Mouse (Mus musculus): ENCODE measurements around the gene Atl3.

Atl3 gene

GRCm38 (mm10) chr19:7500701-7501100 lies 6.9 kb downstream of the Atl3 start:
- DNase-seq (ENCODE audit: low spot score): no peak

- DNase-seq (ENCODE audit: low spot score): no peak
Observed at GRCm38 (mm10) chr19:7502432-7502831, 8.6 kb downstream of the Atl3 start.

DNA sequence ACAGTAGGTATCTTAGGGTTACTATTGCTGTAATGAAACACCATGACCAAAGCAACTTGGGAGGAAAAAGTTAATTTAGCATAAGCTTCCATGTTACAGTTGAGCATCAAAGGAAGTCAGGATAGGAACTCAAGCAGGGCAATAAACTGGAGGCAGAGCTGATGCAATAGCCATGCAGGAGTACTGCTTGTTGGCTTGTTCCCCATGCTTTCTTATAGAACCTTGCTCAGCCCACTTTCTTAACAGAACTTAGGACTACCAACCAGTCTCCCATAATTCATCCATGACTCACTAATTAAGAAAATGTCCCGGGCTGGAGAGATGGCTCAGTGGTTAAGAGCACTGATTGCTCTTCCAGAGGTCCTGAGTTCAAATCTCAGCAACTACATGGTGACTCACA lies 12.5 kb downstream of the Atl3 start:
- no peak for DNase-seq (ENCODE audit: low spot score)

- no peak for DNase-seq (ENCODE audit: low spot score)
Observed at GRCm38 (mm10) chr19:7508026-7508425, 14.2 kb downstream of the Atl3 start.

DNA sequence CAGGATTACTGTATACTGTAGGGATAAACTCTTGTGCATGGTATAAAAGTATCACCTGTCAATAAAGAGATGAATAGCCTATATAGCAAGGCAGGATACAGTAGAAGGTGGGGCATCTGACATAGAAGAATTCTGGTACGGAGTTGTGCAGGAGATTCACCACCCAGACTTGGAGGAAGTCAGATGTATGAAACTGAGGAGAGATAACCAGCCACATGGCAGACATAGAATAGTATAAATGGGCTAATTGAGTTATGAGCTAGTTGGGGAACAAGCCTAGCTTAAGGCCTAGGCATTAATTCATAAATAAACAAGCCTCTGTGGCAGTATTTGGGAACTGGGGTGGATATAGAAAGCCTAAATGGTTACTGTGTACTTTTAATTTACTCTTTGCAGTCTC lies 22.6 kb downstream of the Atl3 start:
- no peak for DNase-seq (ENCODE audit: low spot score)

DNA sequence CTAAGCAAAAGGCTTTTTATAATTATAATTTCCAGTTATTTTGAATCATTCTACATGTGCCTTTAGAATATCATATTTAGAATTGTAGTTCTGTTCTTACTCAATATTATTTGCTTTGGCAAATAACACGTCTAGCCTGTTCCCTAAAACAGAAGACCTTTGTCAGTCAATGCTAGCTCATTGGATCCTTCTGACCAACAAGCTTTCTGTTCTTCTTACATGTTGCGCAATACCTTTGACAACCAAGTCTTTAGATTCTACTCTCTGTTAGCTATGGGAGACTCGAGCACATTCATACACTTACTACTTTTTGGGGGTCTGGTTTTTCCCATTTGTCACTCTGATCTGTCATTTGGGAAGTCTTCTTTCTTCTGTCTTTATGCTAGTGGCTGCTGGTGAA lies 27.8 kb downstream of the Atl3 start:
- DNase-seq (ENCODE audit: low spot score): no peak

DNA sequence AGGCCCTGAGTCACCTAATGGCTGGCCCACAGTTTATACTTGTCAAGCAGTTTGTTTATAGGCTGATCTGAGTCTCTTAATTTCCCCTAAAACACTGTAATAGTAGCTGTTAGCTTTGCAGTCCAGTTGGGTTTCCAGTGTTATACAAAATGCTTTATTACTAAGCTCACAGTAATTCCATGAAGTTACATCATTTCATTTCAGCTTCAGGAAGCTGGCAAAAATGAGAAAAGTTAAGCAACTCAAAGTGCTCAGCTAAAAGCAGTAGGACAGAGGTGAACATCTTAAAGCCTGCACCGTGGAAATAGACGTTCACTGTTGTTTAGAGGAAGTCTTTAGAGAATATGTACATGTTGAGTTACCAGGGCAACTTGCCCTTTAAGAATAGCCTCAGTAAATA lies 29.0 kb downstream of the Atl3 start:
- DNase-seq (ENCODE audit: low spot score): no peak

- no peak for DNase-seq (ENCODE audit: low spot score)
Observed at GRCm38 (mm10) chr19:7523292-7523691, 29.5 kb downstream of the Atl3 start.

- DNase-seq (ENCODE audit: low spot score): no peak
Observed at GRCm38 (mm10) chr19:7523781-7524180, 29.9 kb downstream of the Atl3 start.

DNA sequence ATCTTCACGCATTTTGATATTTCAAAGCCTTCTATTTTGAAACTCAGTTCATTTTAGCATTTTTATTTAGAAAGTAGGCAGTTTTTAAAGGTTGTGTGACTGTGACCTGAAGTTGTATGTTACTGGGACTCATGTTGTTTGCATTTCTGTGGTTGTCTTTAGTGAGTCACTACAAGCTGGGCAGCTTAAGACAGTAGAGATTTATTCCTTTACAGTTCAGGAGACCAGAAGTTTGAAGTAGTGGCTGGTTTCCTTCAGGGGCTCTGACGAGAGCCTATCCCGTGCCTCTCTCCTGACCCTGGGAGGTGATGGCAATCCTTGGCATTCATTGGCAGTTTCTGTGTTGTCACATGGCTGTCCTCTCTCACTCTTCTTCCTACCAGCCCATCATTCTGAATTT lies 31.0 kb downstream of the Atl3 start:
- no peak for DNase-seq (ENCODE audit: low spot score)

DNA sequence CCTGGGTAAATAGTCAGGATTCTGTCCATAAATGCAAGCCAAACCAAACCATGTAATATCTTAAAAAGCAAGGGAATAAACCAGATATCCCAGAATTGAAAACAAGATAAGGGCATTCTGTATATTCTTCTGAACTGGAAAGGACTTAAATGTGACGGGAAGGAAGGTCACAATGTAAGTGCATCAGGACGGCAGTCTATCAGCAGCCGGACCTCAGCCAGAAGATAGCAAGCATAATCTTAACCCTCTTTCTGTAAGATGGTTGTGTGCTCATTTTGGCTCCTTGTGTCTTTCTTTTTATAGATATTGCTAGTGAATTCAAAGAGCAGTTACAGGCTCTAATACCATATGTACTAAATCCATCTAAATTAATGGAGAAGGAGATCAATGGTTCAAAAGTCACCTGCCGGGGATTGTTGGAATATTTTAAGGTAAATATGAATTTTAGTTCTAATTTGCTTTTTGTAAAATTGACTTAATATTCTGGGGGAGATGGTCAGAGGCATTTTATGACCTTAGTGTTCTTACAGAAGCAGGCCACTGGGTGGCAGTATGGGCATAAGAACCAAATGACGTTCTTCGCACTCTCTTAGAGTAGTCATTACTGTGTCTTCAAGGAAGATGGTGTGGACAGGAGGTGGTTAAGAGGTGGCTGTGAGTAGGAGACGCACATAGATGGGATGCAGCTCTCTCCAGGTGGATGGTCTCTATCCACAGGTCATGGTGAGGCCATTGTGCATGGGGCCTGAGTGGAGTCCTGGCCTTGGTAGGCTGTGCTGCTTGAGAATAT lies 35.0 kb downstream of the Atl3 start:
- DNase-seq (ENCODE audit: low spot score): peak; percentile 20

DNA sequence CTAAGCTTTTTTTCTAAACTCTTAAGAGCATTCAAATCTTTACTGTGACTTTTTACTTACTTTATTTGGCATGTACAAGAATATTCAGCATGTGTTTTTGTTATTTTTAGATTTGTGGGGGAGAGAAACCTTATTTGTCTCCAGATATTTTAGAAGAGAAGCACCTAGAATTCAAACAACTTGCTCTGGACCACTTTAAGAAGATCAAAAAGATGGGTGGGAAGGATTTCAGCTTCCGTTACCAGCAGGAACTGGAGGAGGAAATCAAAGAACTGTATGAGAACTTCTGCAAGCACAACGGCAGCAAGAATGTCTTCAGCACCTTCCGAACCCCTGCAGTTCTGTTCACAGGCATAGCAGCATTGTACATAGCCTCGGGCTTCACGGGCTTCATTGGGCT lies 38.1 kb downstream of the Atl3 start:
- no peak for DNase-seq (ENCODE audit: low spot score)

- DNase-seq (ENCODE audit: low spot score): no peak
Observed at GRCm38 (mm10) chr19:7533891-7534290, 40.1 kb downstream of the Atl3 start.

DNA sequence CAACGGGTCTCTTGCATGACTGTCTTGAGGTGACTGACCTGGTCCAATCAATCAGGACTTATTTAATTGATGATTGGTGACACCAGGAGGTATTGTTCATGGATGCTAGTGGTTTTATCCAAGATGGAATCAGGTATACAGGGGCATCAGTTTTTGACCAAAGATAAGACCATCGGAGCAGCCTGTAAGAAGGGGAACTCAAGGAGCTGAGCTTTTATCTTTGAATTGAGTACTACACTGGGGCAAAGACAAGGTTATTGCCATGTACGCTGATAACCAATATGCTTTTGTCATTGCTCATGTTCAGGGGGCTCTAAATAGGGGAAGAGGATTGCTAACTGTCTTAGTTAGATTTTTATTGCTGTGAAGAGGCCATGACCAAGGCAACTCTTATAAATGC lies 55.1 kb downstream of the Atl3 start:
- no peak for DNase-seq (ENCODE audit: low spot score)

GRCm38 (mm10) chr19:7551550-7552300 lies 57.9 kb downstream of the Atl3 start:
- no peak for DNase-seq (ENCODE audit: low spot score)

GRCm38 (mm10) chr19:7552301-7552673 lies 58.4 kb downstream of the Atl3 start:
- DNase-seq (ENCODE audit: low spot score): no peak

- DNase-seq (ENCODE audit: low spot score): no peak
Observed at GRCm38 (mm10) chr19:7553441-7553840, 59.6 kb downstream of the Atl3 start.

DNA sequence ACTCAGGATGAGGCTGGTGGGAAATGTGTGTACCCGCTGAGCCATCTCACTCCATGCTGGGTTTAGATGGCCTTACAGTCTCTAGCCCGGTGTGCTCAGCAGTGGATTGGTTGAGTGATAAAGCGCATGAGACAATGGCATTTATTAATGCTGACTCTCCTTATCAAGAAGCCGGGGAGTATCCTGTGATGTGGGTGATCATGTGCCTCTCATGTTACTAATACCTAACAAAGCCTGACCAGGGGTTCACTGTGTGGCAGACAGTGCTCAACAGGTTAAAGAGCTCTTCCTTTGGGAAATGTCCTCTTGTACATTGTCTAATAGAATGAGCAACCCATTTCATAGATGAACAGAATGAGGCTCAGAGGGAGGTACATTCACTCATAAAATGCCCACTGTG lies 61.0 kb downstream of the Atl3 start:
- no peak for DNase-seq (ENCODE audit: low spot score)

DNA sequence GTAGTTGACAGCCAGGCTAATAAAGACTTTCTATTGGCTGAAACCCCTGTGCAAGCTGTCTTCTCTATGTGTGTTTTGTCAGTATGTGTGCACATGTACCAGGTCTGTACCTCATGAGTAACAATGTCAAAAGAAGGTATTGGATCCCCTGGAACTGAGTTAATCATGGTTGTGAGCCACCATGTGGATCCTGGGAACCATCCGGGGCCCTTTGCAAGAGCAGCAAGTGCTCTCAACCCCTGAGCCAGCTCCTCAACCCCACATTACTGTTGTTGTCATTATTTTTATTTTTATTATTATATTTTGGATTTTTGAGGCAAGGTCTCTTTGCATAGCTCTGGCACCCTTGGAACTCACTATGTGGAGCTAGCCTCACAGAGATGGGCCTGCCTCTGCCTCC lies 62.8 kb downstream of the Atl3 start:
- no peak for DNase-seq (ENCODE audit: low spot score)

DNA sequence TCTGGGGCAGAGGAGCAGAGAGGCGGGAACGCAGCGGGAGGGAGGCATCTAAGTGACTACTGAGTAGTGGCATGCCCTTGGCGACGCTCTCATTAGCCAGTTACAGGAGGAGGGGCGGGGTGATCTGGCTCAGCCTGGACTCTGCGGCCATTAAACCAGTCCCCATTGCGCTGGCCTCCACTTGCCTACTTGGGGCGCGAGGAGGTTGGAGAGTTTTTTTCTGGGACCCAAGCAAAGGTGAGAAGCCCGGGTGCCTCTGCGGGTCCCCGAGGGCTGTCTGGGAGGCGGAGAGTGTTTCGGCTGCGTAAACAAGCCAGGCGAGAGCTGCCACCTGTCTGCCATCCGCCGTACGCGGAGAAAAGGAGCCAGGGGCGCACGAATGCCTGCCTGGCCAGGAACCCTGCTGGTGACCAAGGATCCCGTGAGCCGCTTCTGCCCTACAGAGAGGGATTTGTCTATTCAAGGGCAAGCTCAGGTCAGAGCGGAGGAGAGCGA lies 63.5 kb downstream of the Atl3 start, which contains the start of gene Pla2g16:
Gene Pla2g16, plus strand, starts transcription at position 132 of the 495 bp plus-strand sequence.
- DNase-seq (ENCODE audit: low spot score): peak; percentile 23

- DNase-seq (ENCODE audit: low spot score): no peak
Observed at GRCm38 (mm10) chr19:7557844-7558243, 64.0 kb downstream of the Atl3 start.

GRCm38 (mm10) chr19:7558675-7559074 lies 64.8 kb downstream of the Atl3 start:
- no peak for DNase-seq (ENCODE audit: low spot score)

DNA sequence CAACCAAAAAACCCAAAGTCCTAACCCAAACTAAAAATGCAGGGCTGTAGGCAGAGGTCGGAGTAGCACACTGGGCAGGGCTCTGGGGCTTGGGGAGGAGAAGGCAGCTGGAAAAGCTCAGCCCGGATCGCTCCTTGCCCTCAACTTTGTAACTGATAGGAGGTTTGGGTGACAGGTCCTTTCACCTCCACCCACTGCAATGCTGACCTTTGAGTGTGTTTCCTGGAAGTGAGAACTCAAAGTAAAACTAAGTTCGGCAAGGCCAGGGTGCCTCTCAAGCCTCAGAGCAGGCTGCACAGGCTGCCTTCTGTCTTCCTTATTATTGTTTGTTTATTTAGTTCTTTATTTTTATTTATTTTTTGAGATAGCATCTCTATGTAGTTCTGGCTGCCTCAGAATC lies 66.1 kb downstream of the Atl3 start:
- no peak for DNase-seq (ENCODE audit: low spot score)
